Mouse (Mus musculus): ENCODE data around the gene Hccs.

GRCm38 (mm10) chrX:169222357-169223062 lies 97.7 kb downstream of the Hccs start:
- TF ChIP-seq CTCF (IDR thresholded peaks at IDR 0.05; ENCODE audit: control insufficient read depth, insufficient read depth, insufficient read length): no peak
- TF ChIP-seq MAX (IDR thresholded peaks at IDR 0.05): no peak
- TF ChIP-seq USF1 (IDR thresholded peaks at IDR 0.05; ENCODE audit: low read depth): no peak
- TF ChIP-seq MYOG (IDR thresholded peaks at IDR 0.05; ENCODE audit: control insufficient read depth, extremely low read depth, insufficient read length): no peak
- no peak for TF ChIP-seq CEBPB (IDR thresholded peaks at IDR 0.05; ENCODE audit: low read depth)
- no peak for TF ChIP-seq MYOD1 (IDR thresholded peaks at IDR 0.05; ENCODE audit: control insufficient read depth, insufficient read length, low read depth)
- no peak for TF ChIP-seq FOSL1 (IDR thresholded peaks at IDR 0.05; ENCODE audit: insufficient read depth, low read length, poor library complexity, severe bottlenecking)
